Mouse (Mus musculus): ENCODE results near the gene Wfdc8.

Gene Wfdc8

GRCm38 (mm10) chr2:164566997-164567396 is 46.4 kb downstream of the Wfdc8 start:
- in situ Hi-C loops (cut with MboI; ENCODE audit: low pct_unique_long_range_greater_than_20kb in 1 of 2, low sequenced_read_pairs in 2 of 2, unreplicated experiment in 1 of 2): loop anchor here in 1 of 2 experiments (5.0 kb wide), 1 partner anchor 35 kb away; no protein-coding TSS in a partner anchor

- in situ Hi-C loops (cut with MboI; ENCODE audit: low pct_unique_long_range_greater_than_20kb in 1 of 2, low sequenced_read_pairs in 2 of 2, unreplicated experiment in 1 of 2): no loop called here
Measured at GRCm38 (mm10) chr2:164564346-164564745, 49.1 kb downstream of the Wfdc8 start.

- in situ Hi-C loops (cut with MboI; ENCODE audit: low pct_unique_long_range_greater_than_20kb in 1 of 2, low sequenced_read_pairs in 2 of 2, unreplicated experiment in 1 of 2): no loop called here
Measured at GRCm38 (mm10) chr2:164563339-164564038, 49.9 kb downstream of the Wfdc8 start.

- in situ Hi-C loops (cut with MboI; ENCODE audit: low pct_unique_long_range_greater_than_20kb in 1 of 2, low sequenced_read_pairs in 2 of 2, unreplicated experiment in 1 of 2): no loop called here
Measured at GRCm38 (mm10) chr2:164562391-164563188, 50.8 kb downstream of the Wfdc8 start, which contains the start of gene Wfdc2. Gene Wfdc2 (plus strand): TSS chr2:164562413.

- in situ Hi-C loops (cut with MboI; ENCODE audit: low pct_unique_long_range_greater_than_20kb in 1 of 2, low sequenced_read_pairs in 2 of 2, unreplicated experiment in 1 of 2): no loop called here
Measured at GRCm38 (mm10) chr2:164560106-164560505, 53.3 kb downstream of the Wfdc8 start.

GRCm38 (mm10) chr2:164558991-164559645 is 54.3 kb downstream of the Wfdc8 start:
- in situ Hi-C loops (cut with MboI; ENCODE audit: low pct_unique_long_range_greater_than_20kb in 1 of 2, low sequenced_read_pairs in 2 of 2, unreplicated experiment in 1 of 2): no loop called here

- in situ Hi-C loops (cut with MboI; ENCODE audit: low pct_unique_long_range_greater_than_20kb in 1 of 2, low sequenced_read_pairs in 2 of 2, unreplicated experiment in 1 of 2): no loop called here
Measured at GRCm38 (mm10) chr2:164558426-164558825, 55.0 kb downstream of the Wfdc8 start.

GRCm38 (mm10) chr2:164551502-164551901 is 61.9 kb downstream of the Wfdc8 start:
- in situ Hi-C loops (cut with MboI; ENCODE audit: low pct_unique_long_range_greater_than_20kb in 1 of 2, low sequenced_read_pairs in 2 of 2, unreplicated experiment in 1 of 2): no loop called here

GRCm38 (mm10) chr2:164550895-164551269 is 62.5 kb downstream of the Wfdc8 start:
- in situ Hi-C loops (cut with MboI; ENCODE audit: low pct_unique_long_range_greater_than_20kb in 1 of 2, low sequenced_read_pairs in 2 of 2, unreplicated experiment in 1 of 2): no loop called here

GRCm38 (mm10) chr2:164549963-164550894 is 63.2 kb downstream of the Wfdc8 start:
- in situ Hi-C loops (cut with MboI; ENCODE audit: low pct_unique_long_range_greater_than_20kb in 1 of 2, low sequenced_read_pairs in 2 of 2, unreplicated experiment in 1 of 2): no loop called here

GRCm38 (mm10) chr2:164549338-164549737 is 64.1 kb downstream of the Wfdc8 start:
- in situ Hi-C loops (cut with MboI; ENCODE audit: low pct_unique_long_range_greater_than_20kb in 1 of 2, low sequenced_read_pairs in 2 of 2, unreplicated experiment in 1 of 2): no loop called here
